ENCODE assay signal across 7 mouse cellular contexts in genomic region chr8:104339229-104339982, GRCm38 (mm10). TPM values are rescaled to one million over a fixed set of nuclear protein-coding genes. Genes with fewer than 3 reads are reported as not detected.
DNase-seq lines count a peak whose midpoint lies in the region; ATAC-seq and TF ChIP-seq lines count a peak whose summit lies in the region.

Gene Cmtm3, plus strand, starts transcription at chr8:104339410.

- H3K79me2 ChIP-seq in MEL (ENCODE audit: control insufficient read depth, insufficient read depth, low read length, poor library complexity) = peaks cover 10% of the 10 kb centered on the region

- H3K36me3 ChIP-seq in MEL (ENCODE audit: control insufficient read depth in 1 of 2, insufficient read depth in 2 of 2, low read length in 2 of 2) = peaks cover 0 to 11% of the 10 kb centered on the region in 2 experiments; a peak in 2 of 4 replicates
- 0 out of 2 replicates have a peak, but pooled peaks cover 6% of the 10 kb centered on the region for H3K36me3 ChIP-seq in embryonic facial prominence, embryonic 15.5 days
- no peaks in the 10 kb centered on the region for H3K36me3 ChIP-seq in testis, adult 2 months (ENCODE audit: control insufficient read depth, insufficient read depth, low read length)

- peaks cover 0 to 10% of the 10 kb centered on the region in 2 experiments; a peak in 2 of 4 replicates for H3K4me1 ChIP-seq in MEL (ENCODE audit: control insufficient read depth in 1 of 2, insufficient read depth in 2 of 2, low read length in 2 of 2)
- H3K4me1 ChIP-seq in embryonic facial prominence, embryonic 15.5 days = peaks cover 29% of the 10 kb centered on the region
- peaks cover 13% of the 10 kb centered on the region for H3K4me1 ChIP-seq in testis, adult 2 months (ENCODE audit: control insufficient read depth, insufficient read depth, low read length)

- H3K9me3 ChIP-seq in MEL (replicated peaks; ENCODE audit: insufficient read depth, low read length) = no peaks in the 10 kb centered on the region
- no peaks in the 10 kb centered on the region for H3K9me3 ChIP-seq in embryonic facial prominence, embryonic 15.5 days (replicated peaks)

- H3K27ac ChIP-seq in MEL (ENCODE audit: control insufficient read depth, low read depth, low read length) = peak within 1 kb of the TSS; percentile 66
- peak within 1 kb of the TSS; percentile 93 for H3K27ac ChIP-seq in embryonic facial prominence, embryonic 15.5 days (replicated peaks)
- H3K27ac ChIP-seq in testis, adult 2 months (ENCODE audit: control insufficient read depth, insufficient read depth, low read depth, low read length) = peak within 1 kb of the TSS; percentile 65; the same call in 1 of the 2 replicates

- 0 out of 4 replicates have a peak, but pooled peaks of 1 of the 2 experiments have one; percentile 37 for TF ChIP-seq POLR2A in MEL (IDR thresholded peaks at IDR 0.05; ENCODE audit: control insufficient read depth in 1 of 2, insufficient read depth in 1 of 2, low read depth in 1 of 2, low read length in 2 of 2, poor library complexity in 1 of 2)
- no peak for TF ChIP-seq POLR2A in testis, adult 2 months (IDR thresholded peaks at IDR 0.05; ENCODE audit: control insufficient read depth, low read depth, low read length)

- WGBS in embryonic facial prominence, embryonic 15.5 days = 19% methylated on average over 14 of the region's 18 CpGs
- 24% methylated on average over 18 of the region's 18 CpGs for WGBS in large intestine, adult 2 months

- DNase-seq in MEL (ENCODE audit: low read depth, low spot score) = peak; percentile 74
- DNase-seq in heart, postnatal 14 days = peak; percentile 38 to 49
- no peak for DNase-seq in large intestine, adult 2 months (ENCODE audit: low read depth, low spot score)
- peak; percentile 21 for DNase-seq in lung, postnatal 14 days

- H3K9ac ChIP-seq in MEL (ENCODE audit: control insufficient read depth, low read depth, low read length, poor library complexity, severe bottlenecking) = peak within 1 kb of the TSS; percentile 76
- H3K9ac ChIP-seq in embryonic facial prominence, embryonic 15.5 days = peak within 1 kb of the TSS; percentile 72

- H3K4me3 ChIP-seq in MEL (ENCODE audit: control insufficient read depth in 1 of 2, insufficient read depth in 1 of 2, low read depth in 2 of 2, low read length in 2 of 2) = peak within 1 kb of the TSS; percentile 59 to 90
- H3K4me3 ChIP-seq in embryonic facial prominence, embryonic 15.5 days (replicated peaks) = peak within 1 kb of the TSS; percentile 79
- peak within 1 kb of the TSS; percentile 73 for H3K4me3 ChIP-seq in testis, adult 2 months (ENCODE audit: control insufficient read depth, low read depth, low read length)

- no peak for TF ChIP-seq EP300 in MEL (IDR thresholded peaks at IDR 0.05; ENCODE audit: low read depth in 1 of 2, low read length in 2 of 2)

- TF ChIP-seq RAD21 in MEL (IDR thresholded peaks at IDR 0.05; ENCODE audit: low read depth, low read length) = no peak

- intact Hi-C loops in heart, postnatal 14 days (cut with DNase I) = loop anchor here (10.0 kb wide), 1 partner anchor 245 kb away; no protein-coding TSS in a partner anchor

- peak within 1 kb of the TSS; percentile 71 for H3K4me2 ChIP-seq in embryonic facial prominence, embryonic 15.5 days (replicated peaks)

- no peak for ATAC-seq in CD4-positive, CD25-positive, alpha-beta regulatory T cell, adult 4 months
- ATAC-seq in embryonic facial prominence, embryonic 15.5 days (ENCODE audit: insufficient number of reproducible peaks, low FRiP score, low TSS enrichment, low read depth) = no peak

- H3K27me3 ChIP-seq in MEL (ENCODE audit: control insufficient read depth in 1 of 2, insufficient read depth in 2 of 2, low read length in 2 of 2) = no peaks in the 10 kb centered on the region
- H3K27me3 ChIP-seq in embryonic facial prominence, embryonic 15.5 days = no peaks in the 10 kb centered on the region
- no peaks in the 10 kb centered on the region for H3K27me3 ChIP-seq in testis, adult 2 months (ENCODE audit: control insufficient read depth, insufficient read depth, low read length)

- TF ChIP-seq CTCF in MEL (IDR thresholded peaks at IDR 0.05 in 2 of 3, conservative IDR thresholded peaks at IDR 0.05 in 1 of 3; ENCODE audit: control insufficient read depth in 1 of 3, insufficient read depth in 1 of 3, low read depth in 2 of 3, low read length in 3 of 3, poor library complexity in 1 of 3, severe bottlenecking in 1 of 3) = no peak
- TF ChIP-seq CTCF in testis, adult 2 months (IDR thresholded peaks at IDR 0.05; ENCODE audit: control insufficient read depth, insufficient read depth, insufficient replicate concordance, low read depth, low read length) = no peak

TF ChIP-seq in MEL, 35 proteins besides CTCF, POLR2A, EP300 and RAD21:
- TF ChIP-seq MYB (IDR thresholded peaks at IDR 0.05; ENCODE audit: low read depth, low read length) (no peak), TCF12 (IDR thresholded peaks at IDR 0.05; ENCODE audit: low read depth, low read length) (0 out of 2 replicates have a peak, but pooled peaks have one; percentile 3), CHD1 (IDR thresholded peaks at IDR 0.05; ENCODE audit: low read depth, low read length) (no peak), TBP (IDR thresholded peaks at IDR 0.05; ENCODE audit: low read depth, low read length) (no peak), ELF1 (IDR thresholded peaks at IDR 0.05; ENCODE audit: low read depth, low read length) (peak; percentile 55; the same call in 1 of the 2 replicates), ZC3H11A (IDR thresholded peaks at IDR 0.05; ENCODE audit: low read depth, low read length) (no peak), E2F4 (IDR thresholded peaks at IDR 0.05; ENCODE audit: borderline replicate concordance, low read depth, low read length) (no peak), ETS1 (IDR thresholded peaks at IDR 0.05; ENCODE audit: low read depth, low read length) (no peak), MXI1 (IDR thresholded peaks at IDR 0.05; ENCODE audit: low read depth, low read length) (peak; percentile 30; the same call in 1 of the 2 replicates), SIN3A (IDR thresholded peaks at IDR 0.05; ENCODE audit: low read length) (peak; percentile 26; the same call in 1 of the 2 replicates), GATA1 (IDR thresholded peaks at IDR 0.05; ENCODE audit: low read depth, low read length) (no peak), MYC (IDR thresholded peaks at IDR 0.05; ENCODE audit: low read depth, low read length) (no peak), POLR2AphosphoS5 (IDR thresholded peaks at IDR 0.05; ENCODE audit: borderline replicate concordance, low read depth, low read length) (no peak), SMC3 (IDR thresholded peaks at IDR 0.05; ENCODE audit: low read depth, low read length) (no peak), HCFC1 (IDR thresholded peaks at IDR 0.05; ENCODE audit: low read depth, low read length) (peak; percentile 56; the same call in 1 of the 2 replicates), ZNF384 (IDR thresholded peaks at IDR 0.05; ENCODE audit: low read depth, low read length) (no peak), MAX (IDR thresholded peaks at IDR 0.05; ENCODE audit: low read length) (no peak), NELFE (IDR thresholded peaks at IDR 0.05; ENCODE audit: low read depth, low read length) (peak; percentile 46; the same call in 1 of the 2 replicates), USF2 (IDR thresholded peaks at IDR 0.05; ENCODE audit: borderline replicate concordance in 1 of 2, insufficient read depth in 1 of 2, low read depth in 1 of 2, low read length in 2 of 2) (no peak), MEF2A (IDR thresholded peaks at IDR 0.05; ENCODE audit: extremely low read depth, insufficient replicate concordance, low read depth, low read length, poor library complexity, severe bottlenecking) (no peak), BHLHE40 (IDR thresholded peaks at IDR 0.05; ENCODE audit: borderline replicate concordance, low read depth, low read length) (no peak), UBTF (IDR thresholded peaks at IDR 0.05; ENCODE audit: borderline replicate concordance, insufficient read depth, low read depth, low read length) (no peak), MAFK (IDR thresholded peaks at IDR 0.05; ENCODE audit: borderline replicate concordance, low read depth, low read length) (no peak), RCOR1 (IDR thresholded peaks at IDR 0.05; ENCODE audit: low read depth, low read length) (no peak), USF1 (IDR thresholded peaks at IDR 0.05; ENCODE audit: low read depth, low read length) (no peak), GABPA (IDR thresholded peaks at IDR 0.05; ENCODE audit: low read depth, low read length) (no peak), POLR2AphosphoS2 (IDR thresholded peaks at IDR 0.05; ENCODE audit: low read length) (no peak), JUND (IDR thresholded peaks at IDR 0.05; ENCODE audit: low read depth, low read length) (no peak), ZKSCAN1 (IDR thresholded peaks at IDR 0.05; ENCODE audit: low read depth, low read length) (no peak), TAL1 (IDR thresholded peaks at IDR 0.05; ENCODE audit: low read length) (no peak), MAZ (IDR thresholded peaks at IDR 0.05; ENCODE audit: low read depth, low read length) (no peak), KAT2A (conservative IDR thresholded peaks at IDR 0.05; ENCODE audit: low read depth, low read length) (no peak), CHD2 (IDR thresholded peaks at IDR 0.05; ENCODE audit: low read length) (no peak), NRF1 (IDR thresholded peaks at IDR 0.05; ENCODE audit: insufficient read depth, low read depth, low read length, poor library complexity, severe bottlenecking) (no peak), ZMIZ1 (IDR thresholded peaks at IDR 0.05; ENCODE audit: low read depth, low read length) (no peak)

RNA-seq across cellular contexts. Expression of gene Cmtm3, which starts in this region (rescaled TPM):
- 10 to 100 TPM; 17.4 to 22.8 TPM for polyA plus RNA-seq in CD4-positive, CD25-positive, alpha-beta regulatory T cell, adult 4 months (2017; shearing (Covaris generic))
- 13.2 and 17.9 TPM in 2 replicates for total RNA-seq in MEL (2012; rRNA removed)
- 10 to 100 TPM in 1 of 2 experiments, not detected in 1; 56.3 TPM for polyA plus RNA-seq in MEL (2012; ENCODE audit: insufficient read depth in 1 of 2, insufficient read length in 2 of 2, low read depth in 1 of 2, low replicate concordance in 2 of 2, missing spikeins in 1 of 2)
- polyA plus RNA-seq in embryonic facial prominence, embryonic 15.5 days (2015; fragmentation: Nextera tagmentation; extraction: Ambion mirVana) = 175 and 176 TPM in 2 replicates
- total RNA-seq in heart, postnatal 14 days (2021) = 10 to 100 TPM; 31.4 to 31.5 TPM
- polyA plus RNA-seq in large intestine, adult 2 months (2012; rRNA removed) = 20.9 and 24.8 TPM in 2 replicates
- 12.9 and 14.9 TPM in 2 replicates for polyA plus RNA-seq in testis, adult 2 months (2012; rRNA removed)
